Mouse (Mus musculus) hindlimb bud, embryonic 11.5 days (tissue): ENCODE measurements around the gene Lyve1.

Source experiments
- DNase-seq: peaks from one replicate; pipeline ENCODE4 v3.0.0-alpha.2; 2012; ENCODE audit warnings: low read depth, low spot score; ENCODE audit errors: extremely low spot score

Lyve1 gene

DNA sequence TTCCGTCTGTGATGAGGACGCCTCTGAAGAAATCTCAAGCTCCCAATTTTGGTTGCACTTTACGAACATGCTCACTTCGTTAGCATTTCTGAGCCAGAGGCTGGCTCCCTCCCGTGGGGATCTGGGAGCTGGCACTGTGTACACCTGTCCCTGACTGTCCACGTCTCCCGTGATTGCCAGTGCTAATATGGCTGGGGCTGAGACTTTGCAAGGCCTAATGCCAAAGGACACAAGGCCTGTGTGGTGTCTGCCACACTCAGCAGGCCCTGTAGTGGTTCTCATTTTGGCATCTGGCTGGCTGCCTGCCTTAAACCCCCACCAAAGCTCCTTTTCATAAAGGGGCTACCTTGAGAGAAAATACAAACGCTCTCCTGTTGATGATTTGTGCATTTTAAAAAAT lies 52.0 kb downstream of the Lyve1 start:
- DNase-seq = no peak

DNA sequence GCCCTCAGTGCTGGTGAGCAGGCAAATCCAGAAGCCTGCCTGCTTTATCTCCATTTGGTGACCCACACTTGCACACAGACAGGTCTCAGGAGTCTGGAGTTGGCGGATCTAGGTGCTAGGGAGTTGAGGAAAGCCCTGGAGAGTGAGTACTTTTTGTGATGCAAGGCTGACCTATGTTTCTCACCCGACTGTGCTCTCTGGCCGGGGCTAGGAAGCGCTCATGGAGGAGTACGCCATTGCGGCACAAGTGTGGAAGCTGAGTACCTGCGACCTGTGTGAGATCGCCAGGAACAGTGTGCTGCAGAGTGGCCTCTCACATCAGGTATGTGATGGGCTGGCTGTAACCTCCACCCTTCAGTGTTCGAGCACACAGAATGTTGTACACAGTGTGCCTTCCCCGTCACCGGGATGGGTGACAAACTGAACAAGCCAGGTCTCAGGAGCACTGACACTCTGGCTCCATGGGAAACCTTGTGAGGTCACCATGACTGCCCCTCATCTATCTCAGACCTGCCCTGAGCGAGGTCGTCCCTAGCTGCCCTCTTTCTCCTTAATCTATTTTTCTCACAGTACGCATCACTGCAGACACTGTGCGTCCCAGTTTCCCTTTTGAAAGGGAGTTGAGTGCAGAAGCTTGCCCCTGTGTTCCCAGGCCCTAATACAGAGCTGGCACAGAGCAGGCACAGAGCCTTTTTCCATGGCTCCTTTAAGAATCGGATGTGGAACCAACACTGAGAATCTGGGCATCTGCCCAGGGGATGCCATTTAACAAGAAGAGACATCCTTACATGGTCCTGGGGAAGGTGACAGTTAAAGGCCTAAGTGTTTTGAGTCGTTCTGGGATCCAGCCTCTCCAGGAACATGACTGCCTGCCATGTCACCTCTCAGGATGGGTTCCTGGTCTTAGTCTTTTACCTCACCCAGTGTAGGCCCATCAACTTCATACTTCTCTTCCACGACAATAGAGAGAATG lies 53.2 kb downstream of the Lyve1 start:
- DNase-seq = no peak

DNA sequence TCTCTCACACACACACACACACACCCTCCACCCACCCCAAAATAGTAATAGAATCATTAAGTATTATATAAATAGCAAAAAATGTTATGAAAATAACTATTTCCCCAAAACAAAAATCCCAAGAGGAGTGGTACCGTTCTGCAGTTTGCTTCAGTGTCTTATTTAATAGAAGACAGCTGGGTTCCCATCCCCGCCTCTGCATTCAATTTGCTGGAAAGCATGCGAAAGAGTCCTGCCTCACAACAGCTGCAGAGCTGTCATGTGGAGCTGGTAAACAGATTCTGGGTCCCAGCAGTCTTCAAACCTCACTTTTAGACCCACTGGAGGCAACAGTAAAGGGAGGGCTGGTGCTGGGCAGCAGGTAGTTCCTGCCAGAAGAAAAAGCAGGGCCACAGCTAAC lies 54.1 kb downstream of the Lyve1 start:
- no peak for DNase-seq

DNA sequence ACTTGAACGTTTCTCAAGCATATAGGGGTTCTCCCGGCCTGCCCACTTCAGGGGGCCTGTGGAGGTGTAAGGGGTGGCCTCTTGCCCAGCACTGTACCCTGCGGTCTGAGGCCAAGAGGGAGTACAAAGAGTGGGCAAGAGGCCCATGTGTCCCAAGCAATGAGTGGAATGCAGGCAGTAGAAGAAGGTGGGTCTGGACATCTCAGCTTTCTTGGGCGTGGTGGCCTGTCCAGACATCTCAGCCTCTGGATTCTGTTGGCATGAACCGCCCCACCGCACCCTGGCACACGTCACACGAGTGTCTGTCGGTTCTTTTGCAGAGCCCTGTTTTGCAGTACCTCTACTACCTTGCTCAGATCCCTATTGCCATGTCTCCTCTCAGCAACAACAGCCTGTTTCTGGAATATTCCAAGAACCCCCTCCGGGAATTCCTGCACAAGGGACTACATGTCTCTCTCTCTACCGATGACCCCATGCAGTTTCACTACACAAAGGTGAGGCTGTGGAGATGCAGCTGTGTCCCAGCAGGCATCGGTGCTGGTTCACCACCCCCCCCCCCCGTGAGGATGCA lies 55.5 kb downstream of the Lyve1 start:
- no peak for DNase-seq

DNA sequence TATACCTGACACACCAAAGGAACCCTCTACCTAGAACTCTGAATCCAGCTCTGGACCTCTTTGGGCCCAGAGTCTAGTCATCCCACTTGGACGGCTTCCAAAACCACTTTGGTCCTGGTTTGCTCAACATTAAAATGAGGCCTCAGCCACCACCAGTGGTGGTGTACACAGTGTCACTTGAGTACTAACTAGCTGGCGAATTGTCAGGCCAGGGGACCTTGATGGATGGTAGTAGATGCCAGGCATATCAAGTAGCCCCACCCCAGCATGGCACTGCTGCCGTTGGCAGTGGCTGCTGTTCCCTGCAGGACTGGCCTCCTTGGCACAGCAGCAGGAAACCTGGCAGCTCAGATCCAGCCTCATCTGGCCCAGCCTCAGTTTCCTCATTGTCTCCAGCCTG lies 58.8 kb downstream of the Lyve1 start:
- no peak for DNase-seq

DNA sequence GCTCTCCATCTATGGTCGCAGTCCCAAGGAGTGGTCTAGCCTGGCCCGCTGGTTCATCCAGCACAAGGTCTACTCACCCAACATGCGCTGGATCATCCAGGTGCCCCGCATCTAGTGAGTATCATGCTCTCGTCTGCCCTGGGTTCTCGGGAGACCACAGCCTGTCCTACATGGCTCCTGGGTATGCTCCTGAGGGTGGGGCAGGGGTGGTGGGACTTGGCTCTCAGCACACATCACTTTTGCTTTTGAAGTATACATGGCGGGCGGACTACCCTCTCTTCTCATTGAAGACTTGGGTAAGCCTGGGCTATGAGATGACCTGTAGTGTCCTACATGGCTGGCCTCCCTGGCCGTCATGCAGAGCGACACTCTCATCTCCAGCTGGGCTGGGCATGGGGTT lies 59.9 kb downstream of the Lyve1 start:
- DNase-seq = no peak

DNA sequence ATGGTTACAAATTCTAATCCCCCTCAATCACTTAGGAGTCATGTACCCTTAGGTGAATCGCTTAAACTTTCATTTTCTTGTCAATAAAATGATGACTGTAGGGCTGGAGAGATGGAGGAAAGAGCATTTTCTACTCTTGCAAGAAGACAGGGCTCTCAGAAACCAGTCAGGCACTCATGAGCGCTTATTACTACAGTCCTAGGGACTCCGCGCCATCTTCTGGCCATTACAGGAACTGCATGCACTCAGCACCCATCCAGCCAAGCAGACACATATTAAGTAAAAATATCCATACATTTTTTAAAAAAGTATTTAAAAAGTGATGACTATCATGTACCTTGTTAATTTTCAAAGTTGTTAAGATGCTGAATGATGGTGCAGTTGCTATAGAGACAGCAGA lies 62.0 kb downstream of the Lyve1 start:
- peak; percentile 63 for DNase-seq
